Mouse (Mus musculus) mouse embryonic stem cell (cell line): Measurements from ENCODE around the gene Kif26b.

Source experiments
- in situ Hi-C, 2 experiments: fragments of 300-500 bp; cut with MboI; formaldehyde crosslinking; loops; 1 replicate in 1 of 2; 3 replicates in 1 of 2; pipeline ENCODE4 v1.14.3; 2019 to 2020; ENCODE audit warnings: low sequenced_read_pairs in 2 of 2, low pct_unique_long_range_greater_than_20kb in 1 of 2, mixed read lengths in 1 of 2; ENCODE audit not compliant: unreplicated experiment in 1 of 2

Gene Kif26b

GRCm38 (mm10) chr1:178844839-178845238 lies 315.9 kb downstream of the Kif26b start:
- in situ Hi-C loops = no loop called here

GRCm38 (mm10) chr1:178847569-178847968 lies 318.6 kb downstream of the Kif26b start:
- in situ Hi-C loops = no loop called here

- in situ Hi-C loops = no loop called here
Measured at GRCm38 (mm10) chr1:178848380-178849106, 319.6 kb downstream of the Kif26b start.

- in situ Hi-C loops = no loop called here
Measured at GRCm38 (mm10) chr1:178850569-178850968, 321.6 kb downstream of the Kif26b start.

- in situ Hi-C loops = no loop called here
Measured at GRCm38 (mm10) chr1:178854936-178855335, 326.0 kb downstream of the Kif26b start.

GRCm38 (mm10) chr1:178855974-178856373 lies 327.0 kb downstream of the Kif26b start:
- in situ Hi-C loops = no loop called here

GRCm38 (mm10) chr1:178860671-178861391 lies 331.9 kb downstream of the Kif26b start:
- in situ Hi-C loops = no loop called here

- in situ Hi-C loops = no loop called here
Measured at GRCm38 (mm10) chr1:178861392-178861762, 332.5 kb downstream of the Kif26b start.

- in situ Hi-C loops = no loop called here
Measured at GRCm38 (mm10) chr1:178863756-178864155, 334.8 kb downstream of the Kif26b start.

- in situ Hi-C loops = no loop called here
Measured at GRCm38 (mm10) chr1:178864297-178864696, 335.4 kb downstream of the Kif26b start.

GRCm38 (mm10) chr1:178866757-178867156 lies 337.8 kb downstream of the Kif26b start:
- in situ Hi-C loops = no loop called here

GRCm38 (mm10) chr1:178871055-178871454 lies 342.1 kb downstream of the Kif26b start:
- in situ Hi-C loops = no loop called here

GRCm38 (mm10) chr1:178876926-178877325 lies 348.0 kb downstream of the Kif26b start:
- in situ Hi-C loops = no loop called here

- in situ Hi-C loops = no loop called here
Measured at GRCm38 (mm10) chr1:178878676-178879075, 349.8 kb downstream of the Kif26b start.

GRCm38 (mm10) chr1:178880905-178881304 lies 352.0 kb downstream of the Kif26b start:
- in situ Hi-C loops = no loop called here

- in situ Hi-C loops = no loop called here
Measured at GRCm38 (mm10) chr1:178886671-178887070, 357.7 kb downstream of the Kif26b start.

- in situ Hi-C loops = no loop called here
Measured at GRCm38 (mm10) chr1:178892376-178892775, 363.5 kb downstream of the Kif26b start.

GRCm38 (mm10) chr1:178893229-178894080 lies 364.5 kb downstream of the Kif26b start:
- in situ Hi-C loops = no loop called here

- in situ Hi-C loops = no loop called here
Measured at GRCm38 (mm10) chr1:178894081-178894401, 365.1 kb downstream of the Kif26b start.
